Mouse (Mus musculus) kidney, adult 2 months (tissue): ENCODE measurements at regions not wholly inside any gene's neighbourhood (a gene's known extent, or its start where the extent isn't known, plus 50 kb on each side); places are given as distances from the start of the nearest gene placed in this dataset.

Source experiments
- DNase-seq: peaks from one replicate; pipeline ENCODE4 v3.0.0; 2021
- H3K27ac ChIP-seq: fragments of 200-500 bp; 2 replicates; pipeline ENCODE4 v1.5.1; 2012; ENCODE audit warnings: low read depth, low read length, control low read depth, inconsistent platforms; ENCODE audit not compliant: insufficient read depth
- H3K27me3 ChIP-seq: fragments of 200-500 bp; replicated peaks from 2 replicates; pipeline ENCODE4 v1.6.1; 2012; ENCODE audit warnings: mild to moderate bottlenecking, moderate library complexity, low read length, inconsistent platforms; ENCODE audit not compliant: control insufficient read depth, insufficient read depth
- H3K36me3 ChIP-seq: fragments of 200-500 bp; 2 replicates; pipeline ENCODE4 v1.6.1; 2012; ENCODE audit warnings: mild to moderate bottlenecking, moderate library complexity, low read length, inconsistent platforms; ENCODE audit not compliant: control insufficient read depth, insufficient read depth
- H3K4me1 ChIP-seq: fragments of 200-500 bp; 2 replicates; pipeline ENCODE4 v1.6.1; 2011; ENCODE audit warnings: low read length; ENCODE audit not compliant: control insufficient read depth, insufficient read depth
- H3K4me3 ChIP-seq: fragments of 200-500 bp; 2 replicates; pipeline ENCODE4 v1.5.1; 2011; ENCODE audit warnings: mild to moderate bottlenecking, low read depth, low read length, control low read depth; ENCODE audit not compliant: insufficient read depth
- CTCF ChIP-seq: fragments of 200-500 bp; conservative IDR thresholded peaks from 2 replicates; pipeline ENCODE4 v1.5.1; 2011; ENCODE audit warnings: low read depth, mild to moderate bottlenecking, control low read depth, low read length, moderate library complexity, mixed read lengths; ENCODE audit not compliant: insufficient read depth, insufficient read length
- POLR2A ChIP-seq: fragments of 200-500 bp; IDR thresholded peaks from one replicate; pipeline ENCODE4 v1.6.1; 2011; ENCODE audit warnings: low read depth, low read length, control low read depth
- WGBS: fragments of 180-500 bp; shearing (Covaris S2); methylation state at CpG from one replicate; pipeline ENCODE4 v1.1.7; 2018; 5-methylcytosine and 5-hydroxymethylcytosine counted together

DNA sequence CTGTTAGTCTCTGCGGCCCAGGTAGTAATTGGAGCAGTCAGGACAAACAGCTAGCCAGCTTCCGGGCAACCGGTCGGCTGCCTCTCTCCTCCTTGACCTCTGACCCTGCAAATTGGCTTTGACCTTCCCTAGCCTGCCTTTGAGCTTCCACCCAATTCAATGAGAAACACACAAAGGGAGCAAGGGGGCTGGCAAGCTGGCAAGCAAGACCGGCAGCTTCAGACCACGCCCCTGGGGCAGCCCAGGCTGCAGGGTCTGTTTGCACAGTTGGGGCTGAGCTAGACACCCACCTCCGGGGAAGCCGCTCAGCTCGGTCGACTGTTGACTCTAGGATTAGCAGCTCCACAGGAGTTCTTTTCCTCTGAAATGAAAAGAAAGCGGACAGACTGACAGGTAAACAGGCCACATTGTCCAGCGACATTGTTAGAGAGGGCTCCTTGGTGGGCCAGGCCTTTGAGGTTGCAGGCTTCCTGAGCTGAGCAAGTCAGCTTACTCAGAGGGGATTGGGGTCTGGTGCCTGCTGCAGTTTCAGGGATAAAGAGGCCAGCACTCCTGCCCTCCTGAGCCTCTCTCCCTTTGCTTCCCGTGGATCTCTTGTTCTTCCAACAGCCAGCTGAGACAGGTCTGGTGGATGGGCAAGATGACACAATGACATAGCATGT lies 116.6 kb downstream of the Inhbb start:
- no peaks in the 10 kb centered on the region for H3K27me3 ChIP-seq
- no peak for DNase-seq
- no peaks in the 10 kb centered on the region for H3K36me3 ChIP-seq
- WGBS, result 50% methylated on average over 13 of the region's 13 CpGs
- no peak overlapping the region for H3K27ac ChIP-seq
- TF ChIP-seq POLR2A (no peak), CTCF (no peak)
- H3K4me3 ChIP-seq, result no peak overlapping the region
- no peaks in the 10 kb centered on the region for H3K4me1 ChIP-seq

DNA sequence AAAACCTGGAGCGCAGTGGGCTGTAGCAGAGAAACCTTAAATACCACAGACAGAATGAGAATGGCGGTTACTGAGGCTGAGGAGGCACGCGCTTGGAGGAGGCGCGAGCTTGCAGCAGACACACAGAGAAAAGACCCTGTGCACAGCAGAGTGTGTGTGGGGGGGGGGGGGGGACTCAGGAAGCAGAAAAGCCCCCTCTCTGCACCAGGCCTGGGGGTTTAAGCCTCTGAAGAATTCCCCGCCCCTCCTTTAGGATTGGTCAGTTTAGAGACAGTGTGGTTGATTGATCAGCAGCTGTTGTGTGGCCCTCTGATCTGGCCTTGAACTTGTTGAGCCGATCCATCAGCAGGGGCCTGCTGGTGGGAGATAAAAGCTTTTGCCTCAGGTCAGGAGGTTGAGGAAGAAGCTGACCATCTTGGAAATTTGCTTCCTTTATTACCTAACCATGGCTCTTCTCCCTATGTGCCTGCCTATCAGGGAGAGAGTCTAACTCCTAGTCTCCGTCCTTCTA lies 117.5 kb downstream of the Inhbb start:
- Histone ChIP-seq H3K27me3 (no peaks in the 10 kb centered on the region), H3K36me3 (no peaks in the 10 kb centered on the region), H3K27ac (no peak overlapping the region), H3K4me1 (no peaks in the 10 kb centered on the region), H3K4me3 (no peak overlapping the region)
- DNase-seq, result no peak
- WGBS, result 76% methylated on average over 9 of the region's 9 CpGs
- no peak for TF ChIP-seq CTCF
- no peak for TF ChIP-seq POLR2A

- TF ChIP-seq POLR2A, result no peak
- TF ChIP-seq CTCF, result no peak
- Histone ChIP-seq H3K36me3 (no peaks in the 10 kb centered on the region), H3K27ac (no peak overlapping the region), H3K27me3 (no peaks in the 10 kb centered on the region), H3K4me1 (no peaks in the 10 kb centered on the region), H3K4me3 (no peak overlapping the region)
- 48% methylated on average over 7 of the region's 7 CpGs for WGBS
- DNase-seq, result no peak
These were observed 119.6 kb downstream of the Inhbb start for GRCm38 (mm10) chr1:119302349-119302995.

DNA sequence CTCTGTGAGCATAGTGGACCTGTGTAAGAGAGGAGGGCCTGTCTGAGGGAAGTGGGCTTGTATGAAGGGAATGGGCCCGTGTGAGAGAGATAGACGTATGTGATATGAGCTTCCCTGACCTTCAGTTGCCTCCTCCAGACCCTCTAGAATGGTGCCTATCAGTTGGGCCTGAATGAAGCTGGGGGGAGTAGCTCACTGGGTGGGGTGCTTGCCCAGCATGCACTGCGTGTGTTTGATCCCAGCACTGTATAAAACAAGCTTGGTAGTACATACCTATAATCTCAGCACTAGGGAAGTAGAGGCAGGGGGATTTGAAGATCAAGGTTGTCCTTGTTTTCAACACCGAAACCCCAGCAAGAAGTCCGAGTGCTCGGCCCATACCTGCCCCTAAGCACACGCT lies 120.1 kb downstream of the Inhbb start:
- no peak for DNase-seq
- WGBS, result 89% methylated on average over 7 of the region's 7 CpGs
- no peak overlapping the region for H3K27ac ChIP-seq
- no peaks in the 10 kb centered on the region for H3K4me1 ChIP-seq
- H3K27me3 ChIP-seq, result no peaks in the 10 kb centered on the region
- no peaks in the 10 kb centered on the region for H3K36me3 ChIP-seq
- no peak for TF ChIP-seq CTCF
- TF ChIP-seq POLR2A, result no peak
- H3K4me3 ChIP-seq, result no peak overlapping the region

GRCm38 (mm10) chr1:119301258-119301657 lies 120.8 kb downstream of the Inhbb start:
- H3K4me1 ChIP-seq, result no peaks in the 10 kb centered on the region
- TF ChIP-seq CTCF, result no peak
- TF ChIP-seq POLR2A, result no peak
- H3K36me3 ChIP-seq, result no peaks in the 10 kb centered on the region
- H3K4me3 ChIP-seq, result no peak overlapping the region
- H3K27me3 ChIP-seq, result no peaks in the 10 kb centered on the region
- H3K27ac ChIP-seq, result no peak overlapping the region
- no peak for DNase-seq
- WGBS, result 89% methylated on average over 11 of the region's 11 CpGs

GRCm38 (mm10) chr1:119299842-119300752 lies 122.0 kb downstream of the Inhbb start:
- Histone ChIP-seq H3K36me3 (no peaks in the 10 kb centered on the region), H3K27me3 (no peaks in the 10 kb centered on the region), H3K4me1 (no peaks in the 10 kb centered on the region), H3K4me3 (no peak overlapping the region), H3K27ac (no peak overlapping the region)
- TF ChIP-seq CTCF (no peak), POLR2A (no peak)
- no peak for DNase-seq
- 84% methylated on average over 12 of the region's 12 CpGs for WGBS

GRCm38 (mm10) chr1:119298696-119299230 lies 123.3 kb downstream of the Inhbb start:
- Histone ChIP-seq H3K4me1 (no peaks in the 10 kb centered on the region), H3K27ac (no peak overlapping the region), H3K27me3 (no peaks in the 10 kb centered on the region)

More at GRCm38 (mm10) chr1:119298696-119299230, 123.3 kb downstream of the Inhbb start:
- no peak for TF ChIP-seq CTCF
- TF ChIP-seq POLR2A, result no peak
- no peaks in the 10 kb centered on the region for H3K36me3 ChIP-seq
- no peak overlapping the region for H3K4me3 ChIP-seq
- no peak for DNase-seq
- WGBS, result 87% methylated on average over 6 of the region's 6 CpGs
